Mouse (Mus musculus) erythroblast, adult 5-6 weeks (primary cell): Measurements from ENCODE around the gene Pla2g4e. TPM values are rescaled to one million over a fixed set of nuclear protein-coding genes. Genes with fewer than 3 reads are reported as not detected.

Experiments used
- ATAC-seq: replicated peaks from 2 replicates; pipeline ENCODE4 v1.8.0; 2016; ENCODE audit warnings: moderate number of reproducible peaks, mild to moderate bottlenecking, moderate TSS enrichment, inconsistent platforms; ENCODE audit not compliant: poor library complexity, low FRiP score, severe bottlenecking
- total RNA-seq, 2 experiments: library from RNA; stranded (forward) in 1 of 2; stranded (reverse) in 1 of 2; fragments of 150-400 nt in 1 of 2; fragments of 200-764, 138-1000 nt in 1 of 2; gene quantifications; 2 replicates each; pipeline versions ENCODE4 v1.2.3 to v1.2.4; 2015 to 2017; ENCODE audit warnings: low replicate concordance in 2 of 2

Gene Pla2g4e
- total RNA-seq, 2 experiments from 2014 or later, result not detected

DNA sequence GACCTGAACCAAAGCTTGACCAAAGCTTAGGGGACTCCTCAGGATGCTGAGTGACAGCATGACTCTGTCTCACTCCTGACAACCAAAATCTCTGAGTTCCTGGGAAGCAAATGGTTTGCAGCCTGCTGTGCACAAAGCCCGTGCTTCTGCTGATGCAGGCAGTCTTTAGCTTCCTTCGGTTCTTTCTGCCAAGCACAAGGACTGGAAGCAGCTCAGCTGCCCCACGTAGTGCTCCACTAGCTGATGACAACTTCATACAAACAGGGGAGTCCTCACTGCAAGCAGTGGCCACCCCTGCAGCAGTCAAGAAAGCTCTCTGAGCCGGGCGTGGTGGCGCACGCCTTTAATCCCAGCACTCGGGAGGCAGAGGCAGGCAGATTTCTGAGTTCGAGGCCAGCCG is 79.7 kb downstream of the Pla2g4e start:
- no peak for ATAC-seq

DNA sequence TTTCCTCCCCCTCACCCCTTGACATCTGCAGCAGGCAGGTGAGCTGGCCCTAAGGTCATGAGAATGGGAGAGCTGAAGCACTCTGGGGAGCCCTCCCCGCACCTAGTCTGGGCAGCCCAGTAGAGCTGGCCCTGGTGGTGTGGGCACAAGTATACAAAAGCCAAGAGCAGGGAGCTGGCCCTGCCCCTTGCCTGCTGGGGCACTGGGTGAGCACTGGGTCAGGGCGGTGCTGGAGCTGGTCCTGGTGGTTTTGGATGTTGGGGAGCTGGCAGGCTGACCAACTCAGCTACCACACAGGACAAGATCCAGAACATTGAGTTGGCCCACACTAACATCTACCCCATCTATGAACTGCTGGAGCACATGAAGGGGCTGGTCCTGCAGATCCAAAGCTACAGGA is 85.7 kb downstream of the Pla2g4e start:
- no peak for ATAC-seq

DNA sequence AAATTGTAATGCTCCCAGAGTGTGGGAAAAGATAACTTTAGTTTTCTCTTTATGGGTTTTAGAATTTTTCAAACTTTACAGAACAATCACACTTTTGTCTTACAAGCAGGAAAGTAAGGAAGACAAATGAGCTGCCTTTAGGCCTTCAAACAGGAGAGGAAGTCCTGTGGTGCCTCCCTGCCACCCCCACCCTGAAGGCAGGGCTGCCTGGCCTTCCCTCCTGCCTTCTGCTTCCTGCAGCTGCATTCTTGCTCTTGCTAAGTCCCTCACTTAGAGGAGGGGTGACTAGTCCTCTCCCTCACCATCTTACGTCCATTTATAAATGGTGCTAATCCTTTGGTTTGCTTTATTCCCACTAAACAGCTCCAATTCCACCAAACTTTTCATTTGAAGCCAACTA is 86.3 kb downstream of the Pla2g4e start:
- ATAC-seq, result no peak

DNA sequence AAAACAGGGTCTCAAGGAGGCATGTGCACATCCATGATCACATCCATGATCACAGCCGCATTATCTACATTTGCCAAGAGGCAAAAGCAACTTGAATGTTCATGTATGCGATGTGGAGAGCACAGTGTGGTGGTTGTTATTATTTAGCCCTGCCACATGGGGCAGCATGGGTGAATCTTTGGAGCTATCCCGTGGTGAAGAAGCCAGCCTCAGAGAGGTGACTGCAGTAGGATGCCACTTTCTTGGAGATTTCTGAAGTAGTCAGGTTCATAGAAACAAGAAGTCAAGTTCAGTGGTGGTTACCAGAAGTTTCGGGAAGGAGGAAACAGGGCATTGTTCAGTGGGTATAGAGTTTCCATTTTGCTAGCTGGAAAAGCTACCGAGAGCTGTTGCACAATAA is 87.1 kb downstream of the Pla2g4e start:
- no peak for ATAC-seq

DNA sequence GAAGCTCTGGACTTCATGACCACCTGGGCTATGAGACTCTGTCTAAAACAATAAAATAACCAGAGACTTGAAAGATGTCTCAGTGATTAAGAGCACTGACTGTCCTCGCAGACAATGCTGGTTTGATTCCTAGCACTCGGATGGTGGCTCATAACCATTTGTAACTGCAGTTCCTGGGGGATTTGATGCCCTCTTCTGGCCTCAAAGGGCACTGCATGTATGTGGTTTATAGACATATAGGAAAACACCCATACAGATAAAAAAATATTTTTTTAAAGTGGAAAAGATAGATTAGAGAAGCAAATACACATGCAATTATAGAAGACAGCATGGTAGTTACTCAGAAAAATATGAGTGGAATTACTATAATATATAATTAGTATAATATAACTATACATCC is 87.5 kb downstream of the Pla2g4e start:
- no peak for ATAC-seq

DNA sequence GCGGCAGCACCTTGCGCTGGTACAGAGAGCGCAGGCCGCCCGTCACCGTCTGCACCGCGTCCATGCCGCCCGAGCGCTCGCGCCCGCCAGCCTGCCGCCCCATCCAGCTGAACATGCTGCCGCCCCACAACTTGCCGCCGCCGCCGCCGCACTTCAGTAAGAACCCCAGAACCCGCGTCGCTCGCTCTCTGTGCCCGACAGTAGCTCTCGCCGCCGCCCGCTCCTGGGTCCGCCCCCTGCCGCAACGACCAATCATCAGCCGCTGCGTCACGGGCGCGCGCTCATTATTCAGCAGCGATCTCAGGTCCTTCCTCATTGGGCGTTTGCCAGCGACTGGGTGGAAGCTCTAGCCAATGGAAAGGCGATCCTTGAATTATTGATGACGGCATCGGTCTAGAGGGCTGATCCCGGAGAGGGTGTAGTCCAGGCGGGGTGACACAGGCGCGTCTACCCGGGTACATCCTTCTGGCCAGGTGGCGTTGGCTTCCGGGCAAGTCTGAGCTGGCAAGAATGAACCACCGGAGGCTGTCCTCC is 90.7 kb downstream of the Pla2g4e start, which contains the start of gene Ehd4:
Gene Ehd4, minus strand, starts transcription at position 246 of the 534 bp plus-strand sequence.
- ATAC-seq, result peak; percentile 96

DNA sequence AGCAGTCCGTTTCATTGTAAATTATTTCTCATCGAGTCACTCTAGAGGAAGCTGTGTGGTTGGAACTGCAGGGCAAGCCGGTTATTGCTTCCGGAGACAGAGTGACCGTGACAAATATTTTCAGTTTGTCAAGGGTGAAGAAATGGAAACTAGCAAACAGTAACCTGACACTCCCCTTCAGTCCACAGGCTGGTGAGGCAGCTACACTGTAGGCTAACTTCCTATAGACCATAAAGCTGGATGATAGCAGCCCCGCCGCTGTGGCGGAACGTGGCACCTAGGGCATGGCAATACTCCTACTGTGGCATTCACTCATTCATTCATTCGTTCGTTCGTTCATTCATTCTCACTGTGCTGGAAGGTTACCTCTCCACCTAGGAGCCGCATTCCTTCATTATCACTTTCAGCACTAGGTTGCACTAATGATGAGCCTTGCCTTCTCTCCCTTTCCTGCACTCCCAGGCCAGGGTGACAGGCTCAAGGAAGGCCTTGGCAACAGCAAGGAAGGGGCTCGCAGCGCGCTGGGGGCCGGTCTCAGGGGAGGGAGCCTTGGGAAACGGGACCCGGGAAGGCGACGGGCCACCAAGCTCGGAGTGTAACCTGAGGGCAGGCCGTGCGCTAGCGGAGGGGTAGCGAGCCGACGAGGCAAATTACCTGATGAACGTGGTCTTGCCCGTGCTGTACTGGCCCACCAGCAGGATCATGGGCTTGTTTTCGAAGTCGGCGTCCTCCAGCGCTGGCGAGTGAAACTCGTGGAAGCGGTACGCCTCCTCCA is 91.4 kb downstream of the Pla2g4e start:
- ATAC-seq, result peak; percentile 31

DNA sequence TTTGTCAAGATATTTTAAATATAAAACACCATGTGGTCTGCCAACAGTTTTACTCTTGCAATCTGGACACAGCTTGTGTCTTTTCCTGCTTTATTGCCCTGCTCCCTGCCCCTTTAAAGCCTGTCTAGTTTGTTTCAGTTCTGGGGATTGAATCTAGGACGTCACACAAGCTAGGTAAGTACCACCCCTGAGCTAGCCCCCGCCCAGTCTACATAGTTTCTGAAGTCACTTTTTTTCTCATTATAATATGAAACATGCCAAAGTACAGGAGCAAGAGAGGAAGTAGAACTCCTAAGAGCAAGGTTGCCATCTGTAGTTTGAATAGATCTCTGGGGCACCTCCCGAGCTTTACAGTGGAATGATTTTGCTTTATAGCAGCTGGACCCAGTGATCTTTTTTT is 94.6 kb downstream of the Pla2g4e start:
- no peak for ATAC-seq

DNA sequence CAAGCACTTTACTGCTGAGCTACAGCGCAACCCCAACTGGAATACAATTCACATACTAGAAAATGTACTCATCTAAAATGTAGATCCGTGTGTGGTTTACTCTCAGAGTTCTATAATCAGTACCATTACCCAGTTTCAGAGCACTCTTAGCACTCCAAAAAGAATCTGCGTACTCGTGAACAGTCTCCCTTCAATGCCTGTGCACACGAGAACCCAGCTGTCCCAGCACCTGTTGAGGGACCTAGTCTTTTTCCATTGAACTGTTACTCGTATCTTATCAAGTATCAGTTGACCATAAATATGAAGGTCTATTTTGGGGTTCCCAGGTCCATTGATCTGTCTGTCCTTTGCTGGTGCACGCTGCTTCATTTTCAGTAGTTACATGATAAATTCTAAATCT is 95.5 kb downstream of the Pla2g4e start:
- no peak for ATAC-seq

DNA sequence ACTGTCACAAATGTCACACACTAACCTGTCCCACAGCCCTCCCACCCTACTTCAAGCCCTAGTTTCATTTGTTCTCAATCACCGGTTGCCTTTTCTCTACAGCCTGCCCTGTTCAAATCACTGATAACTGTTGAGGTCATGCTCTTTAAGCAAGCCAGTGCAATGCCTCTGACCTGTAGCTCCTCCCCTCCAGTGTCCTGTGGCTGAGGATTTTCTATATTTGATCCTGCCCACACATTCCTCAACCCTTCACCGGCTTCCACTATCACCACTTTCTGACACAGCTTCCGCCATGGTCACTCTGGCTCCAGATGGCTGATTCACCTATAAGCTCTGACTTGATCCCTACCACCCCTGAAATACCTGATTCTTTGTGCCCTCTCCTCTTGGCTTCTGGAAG is 97.1 kb downstream of the Pla2g4e start:
- no peak for ATAC-seq

DNA sequence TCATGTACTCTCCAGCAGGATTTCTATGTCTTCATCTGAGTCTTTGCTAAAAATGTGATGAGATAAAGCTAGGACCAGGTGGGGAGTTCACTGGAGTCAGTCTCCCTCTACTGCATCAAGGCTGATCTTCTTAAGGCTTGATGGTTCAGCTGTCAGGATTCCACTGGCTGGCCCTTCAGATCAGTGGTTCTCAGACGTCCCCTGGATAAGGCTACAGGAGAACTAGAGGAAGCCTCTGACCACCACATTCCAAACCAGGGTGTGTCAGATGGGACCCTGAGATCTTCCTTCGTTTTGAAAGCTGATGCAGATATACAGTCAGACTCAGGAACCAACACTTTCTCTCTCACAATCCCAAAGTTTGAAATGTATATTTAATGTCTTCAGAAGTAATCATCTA is 97.8 kb downstream of the Pla2g4e start:
- no peak for ATAC-seq

DNA sequence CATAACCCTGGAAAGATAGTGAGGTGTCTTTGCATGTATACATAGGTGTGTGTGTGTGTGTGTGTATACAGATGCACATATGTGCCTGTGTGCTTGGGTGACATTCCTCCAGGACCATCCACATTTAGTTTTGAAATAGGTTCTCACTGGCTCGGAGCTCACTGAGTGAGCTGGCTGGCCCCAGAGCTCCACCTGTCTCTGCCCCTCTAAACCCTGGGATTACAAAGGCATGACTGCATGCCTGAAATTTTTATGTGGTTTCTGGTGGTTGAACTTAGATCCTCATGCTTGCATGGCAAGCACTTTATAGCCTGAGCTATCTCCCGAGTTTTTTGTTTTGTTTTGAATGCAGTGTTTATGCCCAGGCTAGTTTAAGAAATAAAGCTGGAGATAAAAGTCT is 98.6 kb downstream of the Pla2g4e start:
- no peak for ATAC-seq

DNA sequence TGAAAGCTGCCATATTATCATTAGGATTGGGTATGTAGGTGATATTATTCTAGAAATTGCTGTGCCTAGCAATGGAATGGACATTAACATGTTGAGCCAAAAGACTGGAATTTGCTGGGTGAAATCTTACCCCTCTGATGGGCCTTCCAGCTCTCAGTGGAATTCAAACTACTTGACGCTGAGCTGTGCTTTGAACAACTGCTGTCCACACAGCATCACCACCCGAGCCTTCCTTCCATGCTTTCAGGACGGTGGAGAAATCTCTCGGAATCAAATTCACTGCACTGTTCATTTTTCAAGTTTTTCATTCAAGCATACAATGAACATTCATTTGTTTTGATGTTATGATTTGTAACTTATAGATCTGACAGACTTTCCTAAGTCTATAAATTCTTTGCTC is 100.7 kb downstream of the Pla2g4e start:
- ATAC-seq, result no peak

DNA sequence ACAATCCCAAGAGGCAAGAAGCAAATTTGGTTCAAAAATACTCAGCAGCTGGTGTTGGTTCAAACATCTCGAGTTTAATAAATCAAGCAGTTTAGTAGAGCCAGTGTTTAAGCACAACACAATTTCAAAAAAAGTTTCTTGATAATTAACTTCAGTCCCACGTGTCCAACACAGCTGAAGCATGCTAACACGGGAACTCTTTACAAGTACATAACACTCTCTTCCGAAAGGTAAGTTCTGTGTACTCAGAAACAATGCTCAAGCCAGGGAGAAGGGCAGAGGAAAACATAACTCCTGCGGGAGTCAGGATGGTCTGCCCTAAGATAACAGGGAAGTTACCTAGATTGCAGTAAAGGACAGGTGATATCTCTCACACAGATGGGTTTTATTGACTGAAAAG is 102.8 kb downstream of the Pla2g4e start:
- ATAC-seq, result no peak

DNA sequence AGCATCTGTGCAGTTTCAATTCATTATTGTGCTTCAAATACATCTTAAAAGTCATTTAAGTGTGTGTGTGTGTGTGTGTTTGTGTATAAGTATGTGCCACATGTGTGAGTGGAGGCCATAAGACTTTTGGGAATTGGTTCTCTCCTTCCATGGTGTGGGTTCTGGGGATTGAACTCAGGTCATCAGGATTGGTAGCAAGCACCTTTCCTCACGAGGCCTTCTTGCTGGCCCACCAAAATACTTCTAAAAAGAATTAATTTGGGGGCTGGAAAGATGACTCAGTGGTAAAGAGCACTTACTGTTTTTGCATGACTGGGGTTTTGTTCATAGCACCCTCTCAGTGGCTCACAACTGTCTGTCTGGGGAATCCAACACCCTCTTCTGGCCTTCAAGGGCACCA is 103.5 kb downstream of the Pla2g4e start:
- no peak for ATAC-seq

DNA sequence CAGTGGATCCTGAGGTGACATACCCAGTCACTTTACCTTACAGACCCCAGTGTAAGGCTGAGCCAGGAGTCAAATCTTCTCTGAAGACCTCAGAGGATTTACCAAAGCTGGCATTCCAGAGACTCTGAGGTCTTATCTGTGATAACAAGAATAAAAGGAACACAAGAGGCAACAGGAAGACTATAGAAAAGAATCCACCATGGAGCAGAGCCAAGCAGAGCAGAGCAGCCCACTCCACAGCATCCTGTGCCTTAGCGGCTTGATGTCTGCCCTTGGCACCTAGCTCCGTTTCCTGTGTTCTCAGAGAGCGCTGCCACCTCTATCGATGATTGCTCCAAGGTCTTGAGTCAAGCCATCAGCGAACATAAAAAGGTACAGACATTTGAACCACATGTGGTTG is 104.8 kb downstream of the Pla2g4e start:
- ATAC-seq, result no peak

DNA sequence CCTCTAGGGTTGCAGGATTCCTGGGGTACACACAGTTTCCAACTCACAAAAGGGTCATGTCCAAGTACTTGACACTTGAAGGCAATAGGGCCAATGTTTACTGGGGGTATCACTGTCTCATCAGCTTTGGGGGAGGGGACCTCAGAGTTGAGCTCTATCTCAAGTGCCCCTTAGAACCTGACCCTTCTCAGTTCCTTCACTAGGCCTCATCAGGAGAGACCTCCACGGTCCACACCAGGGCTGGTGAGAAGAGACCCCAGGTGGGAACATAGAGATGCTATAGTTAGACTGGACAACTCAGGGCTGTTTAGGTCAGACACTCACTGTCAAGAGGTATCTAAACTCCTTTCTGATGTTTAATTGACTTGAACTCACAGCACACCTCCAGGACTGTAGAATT is 106.0 kb downstream of the Pla2g4e start:
- ATAC-seq, result no peak

DNA sequence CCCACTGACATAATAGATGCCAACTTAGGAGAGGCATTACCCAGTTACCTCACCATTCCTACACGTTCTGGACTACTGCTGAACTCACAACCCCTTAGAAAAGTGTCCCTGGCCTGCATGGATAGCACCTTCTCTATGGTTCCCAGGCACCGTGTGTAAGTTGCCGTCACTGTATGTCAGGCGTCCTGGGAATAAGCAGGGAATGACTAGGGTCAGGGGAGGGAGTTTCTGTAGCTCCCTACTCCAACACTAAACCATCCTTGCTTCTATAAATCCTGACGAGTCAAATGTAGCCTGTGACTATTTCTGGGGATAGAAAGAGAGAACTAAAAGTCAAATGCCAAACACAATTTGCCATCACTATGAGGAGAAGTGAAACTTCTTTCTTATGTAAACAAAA is 107.9 kb downstream of the Pla2g4e start:
- ATAC-seq, result no peak

DNA sequence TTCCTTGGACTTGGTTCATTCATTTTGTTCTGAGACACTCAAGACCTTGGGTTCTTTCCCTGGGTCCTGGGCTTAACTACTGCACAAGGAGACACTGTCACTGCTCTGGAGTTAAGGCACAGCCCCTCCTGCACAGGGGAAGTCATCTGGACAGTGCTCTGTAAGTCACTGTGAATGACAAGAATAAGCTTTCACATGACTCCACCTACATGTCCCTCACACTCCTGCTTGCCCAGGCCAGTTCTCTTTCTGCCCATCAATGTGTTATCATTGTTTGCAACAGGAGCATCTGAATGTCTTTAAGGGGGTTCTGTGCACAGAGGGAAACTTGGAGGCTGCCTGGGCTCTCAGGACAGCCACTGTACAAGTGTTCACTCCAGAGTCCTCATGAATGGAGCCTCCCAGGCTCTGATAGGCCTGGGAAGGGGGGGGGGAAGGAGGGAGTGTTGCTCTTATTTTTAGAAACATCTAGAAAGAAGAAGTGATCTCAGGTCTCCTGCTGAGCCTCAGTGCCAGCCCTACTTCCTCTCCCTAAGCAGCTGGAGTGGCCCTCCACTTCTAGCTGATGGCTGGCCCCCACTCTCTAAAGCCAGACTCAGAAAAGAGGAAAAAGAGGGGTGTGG is 110.6 kb downstream of the Pla2g4e start:
- no peak for ATAC-seq

DNA sequence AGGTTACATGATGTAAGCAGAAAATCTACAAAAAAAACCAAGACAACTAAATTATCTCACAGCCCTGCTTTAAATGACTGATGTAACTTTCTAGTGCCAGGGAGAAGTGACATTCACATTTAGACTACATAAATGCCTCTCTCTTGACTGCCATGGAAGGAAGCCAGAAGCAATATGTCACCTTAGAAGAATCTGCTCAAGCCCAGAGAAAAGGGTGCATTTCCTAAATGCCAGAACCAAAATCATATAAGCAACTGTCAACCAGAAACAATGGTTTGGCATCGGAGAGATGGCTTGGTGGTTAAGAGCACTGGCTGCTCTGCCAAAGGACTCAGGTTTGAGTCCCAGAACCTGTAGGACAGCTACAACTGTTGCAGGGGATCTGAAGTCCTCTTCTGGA is 113.3 kb downstream of the Pla2g4e start:
- no peak for ATAC-seq

DNA sequence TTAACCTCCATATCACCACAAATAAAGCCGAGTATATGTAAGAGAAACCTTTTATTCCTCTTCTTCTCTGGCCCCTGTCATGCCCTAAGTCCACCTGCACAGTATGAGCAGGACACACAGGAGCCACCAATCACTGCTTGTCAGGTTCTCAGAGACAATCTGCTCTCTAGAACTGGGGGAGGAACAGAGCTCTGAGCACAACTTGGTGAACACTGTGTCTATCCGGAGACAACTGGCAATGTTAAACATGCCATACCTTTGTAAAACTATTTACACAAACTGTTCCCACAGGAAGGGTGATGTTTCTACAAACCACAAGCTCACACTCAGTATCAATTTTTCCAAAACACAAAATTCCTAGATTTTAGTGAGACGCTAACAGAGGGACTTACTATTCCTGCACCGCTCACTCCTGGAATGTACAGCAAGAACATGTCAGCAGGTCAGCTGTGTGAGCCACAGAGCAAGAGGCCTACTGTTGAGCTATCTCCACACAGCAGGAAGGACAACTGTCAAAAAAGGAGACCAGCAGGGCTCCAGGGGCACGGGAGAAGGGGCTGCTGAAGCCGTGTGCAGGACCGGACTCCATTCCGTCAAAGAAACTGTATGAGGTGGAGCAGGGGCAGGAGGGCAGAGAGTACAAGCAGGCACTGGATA is 115.8 kb downstream of the Pla2g4e start:
- no peak for ATAC-seq
